Mouse (Mus musculus): ENCODE results near the gene Osbpl3.

- TF ChIP-seq TAL1 (IDR thresholded peaks at IDR 0.05; ENCODE audit: low read length) (no peak), GATA1 (IDR thresholded peaks at IDR 0.05; ENCODE audit: low read length) (no peak)
These were observed 119.6 kb downstream of the Osbpl3 start for GRCm38 (mm10) chr6:50336376-50336775.
